In genomic region chr11:96977606-96978400, GRCm38 (mm10) we compare ENCODE assay signal across 8 mouse cellular contexts. TPM values are rescaled to one million over a fixed set of nuclear protein-coding genes. Genes with fewer than 3 reads are reported as not detected.
DNase-seq lines count a peak whose midpoint lies in the region; ATAC-seq lines count a peak whose summit lies in the region.

No protein-coding gene starts in this region.

- H3K9me3 ChIP-seq in embryonic facial prominence, embryonic 12.5 days: no peaks in the 10 kb centered on the region
- no peaks in the 10 kb centered on the region for H3K9me3 ChIP-seq in limb, embryonic 11.5 days (ENCODE audit: control insufficient read depth, low read length)
- no peaks in the 10 kb centered on the region for H3K9me3 ChIP-seq in midbrain, embryonic 14.5 days (ENCODE audit: control insufficient read depth, low read length)

- WGBS in embryonic facial prominence, embryonic 12.5 days: under 1% methylated on average over 45 of the region's 45 CpGs
- WGBS in limb, embryonic 11.5 days: under 1% methylated on average over 45 of the region's 45 CpGs
- 1% methylated on average over 45 of the region's 45 CpGs for WGBS in midbrain, embryonic 14.5 days

- H3K27me3 ChIP-seq in embryonic facial prominence, embryonic 12.5 days: peaks cover 6% of the 10 kb centered on the region; the same call in 1 of the 2 replicates
- H3K27me3 ChIP-seq in limb, embryonic 11.5 days (ENCODE audit: control insufficient read depth, insufficient read depth, low read length): no peaks in the 10 kb centered on the region
- H3K27me3 ChIP-seq in midbrain, embryonic 14.5 days (ENCODE audit: control insufficient read depth, insufficient read depth, low read length): no peaks in the 10 kb centered on the region

- H3K9ac ChIP-seq in embryonic facial prominence, embryonic 12.5 days: peak overlapping the region; percentile 88
- H3K9ac ChIP-seq in limb, embryonic 11.5 days (ENCODE audit: low read length): peak overlapping the region; percentile 90
- H3K9ac ChIP-seq in midbrain, embryonic 14.5 days (replicated peaks; ENCODE audit: low read length): peak overlapping the region; percentile 93

- H3K4me2 ChIP-seq in embryonic facial prominence, embryonic 12.5 days (replicated peaks): peak overlapping the region; percentile 80
- peak overlapping the region; percentile 83 for H3K4me2 ChIP-seq in limb, embryonic 11.5 days (ENCODE audit: low read depth, severe bottlenecking)
- H3K4me2 ChIP-seq in midbrain, embryonic 14.5 days (ENCODE audit: low read length): peak overlapping the region; percentile 86

- DNase-seq in 3134 (ENCODE audit: extremely low read depth, insufficient read length, low spot score): peak; percentile 97
- DNase-seq in adrenal gland, postnatal 25 days: peak; percentile 97
- peak; percentile 100 for DNase-seq in heart, adult 11 months
- DNase-seq in kidney, adult 18-20 months: peak; percentile 99
- DNase-seq in limb, embryonic 11.5 days (ENCODE audit: low spot score): peak; percentile 98
- DNase-seq in midbrain, embryonic 14.5 days: peak; percentile 99
- peak; percentile 94 to 97 for DNase-seq in spleen, adult 18-20 months

- peak; percentile 95 for ATAC-seq in embryonic facial prominence, embryonic 12.5 days (ENCODE audit: insufficient number of reproducible peaks, insufficient read depth, low FRiP score, low TSS enrichment)
- ATAC-seq in limb, embryonic 11.5 days (ENCODE audit: insufficient number of reproducible peaks, low FRiP score, low TSS enrichment, low read depth): peak; percentile 97
- peak; percentile 98 for ATAC-seq in midbrain, embryonic 14.5 days (ENCODE audit: low FRiP score, low TSS enrichment)

- peak overlapping the region; percentile 95 for H3K27ac ChIP-seq in embryonic facial prominence, embryonic 12.5 days
- peak overlapping the region; percentile 87 for H3K27ac ChIP-seq in limb, embryonic 11.5 days (replicated peaks; ENCODE audit: low read depth, low read length)
- H3K27ac ChIP-seq in midbrain, embryonic 14.5 days (replicated peaks; ENCODE audit: low read depth, low read length): peak overlapping the region; percentile 97

- peak overlapping the region; percentile 85 for H3K4me3 ChIP-seq in embryonic facial prominence, embryonic 12.5 days
- H3K4me3 ChIP-seq in limb, embryonic 11.5 days (ENCODE audit: low read depth, low read length): peak overlapping the region; percentile 87
- H3K4me3 ChIP-seq in midbrain, embryonic 14.5 days (replicated peaks; ENCODE audit: low read depth, low read length): peak overlapping the region; percentile 88

- H3K4me1 ChIP-seq in embryonic facial prominence, embryonic 12.5 days: peaks cover 22% of the 10 kb centered on the region
- H3K4me1 ChIP-seq in limb, embryonic 11.5 days (ENCODE audit: control insufficient read depth, insufficient read depth, low read length): peaks cover 12% of the 10 kb centered on the region
- H3K4me1 ChIP-seq in midbrain, embryonic 14.5 days (ENCODE audit: control insufficient read depth, insufficient read depth, low read length): peaks cover 19% of the 10 kb centered on the region

- no peaks in the 10 kb centered on the region for H3K36me3 ChIP-seq in embryonic facial prominence, embryonic 12.5 days
- no peaks in the 10 kb centered on the region for H3K36me3 ChIP-seq in limb, embryonic 11.5 days (ENCODE audit: control insufficient read depth, insufficient read depth, low read length)
- no peaks in the 10 kb centered on the region for H3K36me3 ChIP-seq in midbrain, embryonic 14.5 days (ENCODE audit: control insufficient read depth, insufficient read depth, low read length)

RNA-seq across cellular contexts. Expression of gene Sp2, which starts 5.0 kb away (rescaled TPM):
- 18.2 and 18.8 TPM in 2 replicates for total RNA-seq in adrenal gland, postnatal 25 days (2021)
- 15.3 and 17.3 TPM in 2 replicates for polyA plus RNA-seq in embryonic facial prominence, embryonic 12.5 days (2016; fragmentation: Nextera tagmentation; extraction: Ambion mirVana)
- 23.4 and 25.8 TPM in 2 replicates for polyA plus RNA-seq in limb, embryonic 11.5 days (2014; fragmentation: Nextera tagmentation; extraction: Ambion mirVana)
- 12.3 and 17.2 TPM in 2 replicates for polyA plus RNA-seq in midbrain, embryonic 14.5 days (2014; fragmentation: Nextera tagmentation; extraction: Ambion mirVana)

RNA-seq across cellular contexts. Expression of gene Pnpo, which starts 34.0 kb away (rescaled TPM):
- 32.0 and 36.3 TPM in 2 replicates for total RNA-seq in adrenal gland, postnatal 25 days (2021)
- polyA plus RNA-seq in embryonic facial prominence, embryonic 12.5 days (2016; fragmentation: Nextera tagmentation; extraction: Ambion mirVana): 21.5 and 22.2 TPM in 2 replicates
- 25.5 and 27.5 TPM in 2 replicates for polyA plus RNA-seq in limb, embryonic 11.5 days (2014; fragmentation: Nextera tagmentation; extraction: Ambion mirVana)
- 18.9 and 20.9 TPM in 2 replicates for polyA plus RNA-seq in midbrain, embryonic 14.5 days (2014; fragmentation: Nextera tagmentation; extraction: Ambion mirVana)

RNA-seq across cellular contexts. Expression of gene Sp6, which starts 35.4 kb away (rescaled TPM):
- total RNA-seq in adrenal gland, postnatal 25 days (2021): 0.33 and 0.39 TPM in 2 replicates
- polyA plus RNA-seq in embryonic facial prominence, embryonic 12.5 days (2016; fragmentation: Nextera tagmentation; extraction: Ambion mirVana): 1.3 and 2.2 TPM in 2 replicates
- polyA plus RNA-seq in limb, embryonic 11.5 days (2014; fragmentation: Nextera tagmentation; extraction: Ambion mirVana): 2.1 and 2.4 TPM in 2 replicates
- 0.15 TPM in 1 of 2 replicates, not detected in the other for polyA plus RNA-seq in midbrain, embryonic 14.5 days (2014; fragmentation: Nextera tagmentation; extraction: Ambion mirVana)

RNA-seq across cellular contexts. Expression of gene Prr15l, which starts 49.9 kb away (rescaled TPM):
- total RNA-seq in adrenal gland, postnatal 25 days (2021): 0.27 and 0.76 TPM in 2 replicates
- 2.4 and 3.3 TPM in 2 replicates for polyA plus RNA-seq in embryonic facial prominence, embryonic 12.5 days (2016; fragmentation: Nextera tagmentation; extraction: Ambion mirVana)
- 0.35 and 0.97 TPM in 2 replicates for polyA plus RNA-seq in limb, embryonic 11.5 days (2014; fragmentation: Nextera tagmentation; extraction: Ambion mirVana)
- polyA plus RNA-seq in midbrain, embryonic 14.5 days (2014; fragmentation: Nextera tagmentation; extraction: Ambion mirVana): 0.16 and 0.24 TPM in 2 replicates

RNA-seq across cellular contexts. Expression of gene Scrn2, which starts 51.9 kb away (rescaled TPM):
- total RNA-seq in adrenal gland, postnatal 25 days (2021): 12.8 and 22.7 TPM in 2 replicates
- polyA plus RNA-seq in embryonic facial prominence, embryonic 12.5 days (2016; fragmentation: Nextera tagmentation; extraction: Ambion mirVana): 30.5 and 30.6 TPM in 2 replicates
- polyA plus RNA-seq in limb, embryonic 11.5 days (2014; fragmentation: Nextera tagmentation; extraction: Ambion mirVana): 31.9 and 34.4 TPM in 2 replicates
- polyA plus RNA-seq in midbrain, embryonic 14.5 days (2014; fragmentation: Nextera tagmentation; extraction: Ambion mirVana): 11.3 and 15.6 TPM in 2 replicates

Comparison
In these comparisons a context has a peak if more than half of its experiments do, and no peak if none do; other contexts are left out.
1. Peak in every context shown above with its lines: DNase-seq, ATAC-seq, H3K4me3 ChIP-seq and H3K27ac ChIP-seq.